Mouse (Mus musculus) layer of hippocampus, adult 11-12 months (tissue): ENCODE measurements around the gene U2af1.

Experiments used
- DNase-seq: peaks from one replicate; pipeline ENCODE4 v3.0.0; 2022; ENCODE audit warnings: low spot score

U2af1 gene

GRCm38 (mm10) chr17:31660661-31661250 lies 2.1 kb upstream of the U2af1 start:
- DNase-seq = peak; percentile 84

DNA sequence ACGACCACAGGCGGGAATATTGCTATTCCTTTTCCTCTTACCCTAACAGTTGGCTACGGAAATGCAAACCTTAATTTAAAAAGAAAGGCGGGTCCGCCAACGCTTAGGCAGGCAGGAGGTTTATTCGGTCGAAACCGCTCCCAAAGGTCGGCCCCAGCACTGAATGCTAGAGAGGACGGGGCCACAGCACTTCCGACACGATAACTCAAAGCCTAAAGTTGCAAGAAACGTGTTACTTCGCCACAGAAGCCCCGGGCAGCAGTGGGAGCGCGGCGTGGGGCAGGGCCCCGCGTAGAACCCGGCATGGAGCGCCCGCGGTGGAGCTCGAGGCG lies 590 bp downstream of the U2af1 start:
- peak; percentile 15 for DNase-seq

DNA sequence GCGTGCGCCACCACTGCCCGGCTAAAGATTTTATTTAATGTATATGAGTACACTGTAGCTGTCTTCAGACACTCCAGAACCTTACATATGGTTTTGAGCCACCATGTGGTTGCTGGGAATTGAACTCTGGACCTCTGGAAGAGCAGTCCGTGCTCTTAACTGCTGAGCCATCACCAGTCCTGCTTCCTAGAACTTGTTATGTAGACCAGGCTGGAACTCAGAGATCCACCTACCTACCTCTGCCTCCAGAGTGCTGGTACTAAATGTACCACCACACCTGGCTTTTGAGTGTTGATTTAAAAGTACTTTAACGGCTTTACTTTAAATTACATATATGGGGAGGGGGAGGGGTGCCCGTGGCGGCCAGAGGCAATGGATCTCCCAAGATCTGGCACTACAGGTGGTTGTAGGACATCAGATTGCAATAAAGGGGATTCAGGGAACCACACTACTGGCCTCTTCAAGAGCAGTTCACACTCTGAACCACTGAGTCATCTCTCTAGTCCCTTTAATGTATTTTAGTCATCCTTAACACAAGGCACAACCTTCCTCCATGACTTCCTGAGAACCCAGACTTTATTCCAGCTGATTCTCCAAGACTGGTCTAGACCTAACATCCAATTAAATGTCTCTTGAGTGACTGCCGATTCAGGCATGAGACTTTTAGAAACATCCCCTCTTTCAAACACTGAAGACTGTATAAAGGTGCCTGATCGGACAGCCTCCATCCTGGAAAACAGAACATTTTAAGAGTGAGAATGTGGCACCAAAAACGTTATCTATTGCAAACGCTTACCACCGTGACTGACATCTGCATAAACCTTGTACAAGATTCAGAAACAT lies 1.3 kb downstream of the U2af1 start:
- no peak for DNase-seq

- DNase-seq = no peak
Observed at GRCm38 (mm10) chr17:31656682-31657081, 2.0 kb downstream of the U2af1 start.

- no peak for DNase-seq
Observed at GRCm38 (mm10) chr17:31655366-31655765, 3.3 kb downstream of the U2af1 start.

DNA sequence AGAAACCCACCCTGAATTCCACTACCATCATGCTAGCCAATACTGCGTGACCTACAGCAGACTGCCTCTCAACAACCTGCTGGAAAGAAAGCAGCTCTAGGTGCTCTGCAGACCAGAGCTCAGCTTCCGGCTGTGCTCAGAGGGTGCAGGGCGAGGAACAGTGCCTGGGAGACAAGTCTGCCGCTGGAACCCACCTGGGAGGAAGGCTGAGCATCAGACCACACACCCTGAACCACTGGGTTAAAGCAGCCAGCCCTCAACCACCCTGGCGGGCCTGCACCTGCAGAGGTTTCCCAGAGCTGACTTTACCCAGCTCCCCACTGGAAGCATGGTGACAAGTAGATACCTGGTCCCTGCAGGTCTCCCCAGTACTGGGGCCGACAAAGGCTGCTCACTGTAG lies 5.4 kb downstream of the U2af1 start:
- no peak for DNase-seq

DNA sequence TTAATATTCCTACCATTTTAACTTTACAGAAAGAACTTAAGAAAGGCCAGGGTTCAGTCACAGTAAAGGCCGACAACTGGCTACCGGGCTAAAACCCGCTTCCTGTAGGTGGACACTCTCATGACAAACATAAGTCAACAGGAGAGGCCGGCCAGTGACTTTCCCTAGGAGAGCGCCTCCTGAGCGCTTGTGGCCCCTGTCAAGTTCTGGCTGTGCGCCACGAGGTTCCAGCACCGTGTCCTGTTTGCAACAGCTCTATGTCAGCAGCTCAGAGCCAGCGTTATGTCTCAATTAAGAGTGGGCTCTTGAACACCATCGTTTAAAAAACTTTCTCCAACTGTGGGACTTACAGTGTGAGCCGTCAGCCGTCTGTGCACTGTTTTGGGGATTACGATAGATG lies 6.5 kb downstream of the U2af1 start:
- DNase-seq = no peak

GRCm38 (mm10) chr17:31646199-31647002 lies 12.3 kb downstream of the U2af1 start:
- no peak for DNase-seq

DNA sequence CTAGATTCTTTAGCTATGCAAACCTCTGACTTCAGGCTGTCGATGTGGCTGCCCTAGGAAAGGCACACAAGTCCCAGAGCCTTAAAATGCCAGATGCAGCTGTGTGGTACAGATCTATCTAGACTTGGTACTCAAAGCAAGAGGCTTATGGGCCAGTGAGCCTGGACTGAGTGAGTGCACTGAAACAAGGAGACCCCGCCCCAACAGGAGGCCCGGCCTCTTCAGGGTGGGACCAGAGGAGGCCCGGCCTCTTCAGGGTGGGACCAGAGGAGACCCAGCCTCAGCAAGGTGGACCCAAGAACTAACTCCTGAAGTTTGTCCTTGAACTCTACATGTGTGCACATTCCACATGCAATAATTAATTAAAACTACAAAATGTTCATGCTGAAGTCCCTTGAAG lies 15.8 kb downstream of the U2af1 start:
- no peak for DNase-seq

DNA sequence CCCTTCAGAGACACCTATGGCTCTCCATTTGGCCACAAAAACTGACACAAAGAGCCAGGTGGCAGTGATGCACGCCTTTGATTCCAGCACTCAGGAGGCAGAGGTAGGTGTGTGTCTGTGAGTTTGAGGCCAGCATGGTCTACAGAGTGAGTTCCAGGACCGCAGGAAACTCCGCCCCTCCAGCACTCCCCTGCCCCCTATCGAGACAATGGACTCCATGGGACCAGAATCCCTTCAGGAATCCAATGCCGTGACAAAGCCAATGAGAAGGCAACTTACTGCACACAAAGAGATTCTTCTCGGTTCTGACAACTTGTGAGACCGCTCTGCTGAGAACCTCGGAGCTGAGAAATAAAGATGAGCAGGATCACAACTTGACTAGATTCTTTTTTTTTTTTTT lies 16.4 kb downstream of the U2af1 start:
- DNase-seq = no peak

DNA sequence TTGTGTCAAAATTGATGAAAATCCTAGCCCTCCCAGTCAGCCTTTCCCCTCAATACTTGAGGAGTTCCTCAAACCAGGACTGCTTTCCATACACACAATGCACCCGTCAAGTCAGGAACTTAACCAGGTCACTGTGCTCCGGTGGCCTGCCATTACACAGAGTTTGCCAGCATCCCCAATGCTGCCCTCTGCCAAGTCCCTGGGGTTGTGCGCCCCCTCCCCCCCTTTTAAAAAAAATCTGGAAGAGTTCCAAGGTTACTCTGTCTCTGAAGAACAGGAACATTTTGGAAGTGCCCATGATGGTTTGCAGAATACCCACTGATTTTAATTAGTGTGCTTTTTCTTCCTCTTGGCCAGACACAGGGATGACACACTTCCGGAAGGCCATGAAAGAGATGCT lies 19.0 kb downstream of the U2af1 start:
- DNase-seq = no peak

DNA sequence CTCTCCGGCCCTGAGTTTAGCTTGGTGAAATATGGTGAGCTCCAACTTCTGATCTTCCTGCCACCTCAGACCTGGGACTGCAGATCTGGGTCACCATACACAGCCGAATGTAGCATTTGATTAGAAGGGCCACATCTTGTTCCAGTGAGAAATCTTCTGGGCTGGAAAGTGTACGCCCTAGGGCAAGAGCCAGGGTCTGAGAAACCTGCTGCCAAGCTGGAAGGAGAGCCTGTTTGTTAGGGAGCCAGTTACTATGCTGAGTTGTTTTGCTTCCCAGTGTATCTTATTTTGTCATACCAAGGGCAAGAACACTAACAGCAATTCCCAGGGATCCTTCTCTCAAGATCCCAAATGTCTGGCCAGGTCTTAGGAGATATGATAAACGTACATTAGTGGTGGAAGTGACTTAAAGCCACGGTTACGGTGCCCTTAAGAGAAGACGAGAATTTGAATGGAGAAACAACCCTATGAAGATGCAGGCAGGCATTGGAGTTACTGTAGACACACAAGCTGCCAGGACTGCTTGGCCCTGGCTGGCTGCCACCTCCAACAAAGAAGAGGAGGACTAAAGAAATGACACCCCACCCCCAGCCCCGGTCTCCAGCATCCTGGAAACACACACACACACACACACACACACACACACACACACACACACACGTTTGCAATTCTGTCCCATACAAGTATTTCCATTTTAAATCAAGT lies 20.7 kb downstream of the U2af1 start:
- peak; percentile 44 for DNase-seq

DNA sequence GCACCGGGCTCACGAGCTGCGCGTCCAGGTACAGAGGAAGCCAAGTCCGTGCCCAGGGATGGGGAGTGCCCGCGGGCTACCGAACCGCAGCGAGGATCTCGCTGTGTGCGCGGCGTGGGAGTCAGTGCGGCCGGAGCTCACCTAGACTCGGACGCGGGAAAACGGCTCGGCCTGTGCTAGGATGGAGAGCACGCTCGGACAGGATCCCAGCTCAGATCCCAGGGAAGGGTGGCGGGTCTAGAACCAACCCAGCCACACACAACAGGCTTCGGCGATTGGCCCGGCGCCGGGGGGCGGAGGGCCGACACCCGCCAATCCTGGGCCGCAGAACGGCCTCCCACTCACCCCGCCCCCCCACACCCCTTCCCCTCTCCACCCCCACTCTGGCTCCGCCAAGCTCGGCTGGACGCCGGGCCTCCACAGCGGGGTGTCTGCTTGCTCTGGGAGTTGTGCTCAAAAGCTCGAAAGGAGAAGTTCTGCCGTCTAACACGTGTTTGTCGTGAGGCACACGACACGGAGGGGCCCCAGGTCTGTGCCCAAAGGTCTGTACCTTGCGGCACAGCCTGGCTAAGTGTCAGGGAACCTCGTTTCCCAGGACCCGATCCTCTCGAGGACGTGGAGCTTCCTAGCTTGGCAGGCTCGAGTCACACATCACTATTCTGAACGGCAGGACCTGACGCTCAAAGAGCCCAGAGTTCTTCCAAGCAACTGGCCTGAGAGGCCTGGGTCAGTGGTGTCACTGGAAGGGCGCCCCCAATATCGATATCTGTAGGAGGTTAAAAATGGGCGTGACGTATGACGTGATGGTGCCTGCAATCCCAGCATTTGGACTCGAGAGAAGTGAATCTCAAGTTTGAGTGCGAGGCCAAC lies 21.5 kb downstream of the U2af1 start, which contains the start of gene Cbs:
Gene Cbs, minus strand, starts transcription at position 297 of the 870 bp plus-strand sequence.
- DNase-seq = peak; percentile 71

DNA sequence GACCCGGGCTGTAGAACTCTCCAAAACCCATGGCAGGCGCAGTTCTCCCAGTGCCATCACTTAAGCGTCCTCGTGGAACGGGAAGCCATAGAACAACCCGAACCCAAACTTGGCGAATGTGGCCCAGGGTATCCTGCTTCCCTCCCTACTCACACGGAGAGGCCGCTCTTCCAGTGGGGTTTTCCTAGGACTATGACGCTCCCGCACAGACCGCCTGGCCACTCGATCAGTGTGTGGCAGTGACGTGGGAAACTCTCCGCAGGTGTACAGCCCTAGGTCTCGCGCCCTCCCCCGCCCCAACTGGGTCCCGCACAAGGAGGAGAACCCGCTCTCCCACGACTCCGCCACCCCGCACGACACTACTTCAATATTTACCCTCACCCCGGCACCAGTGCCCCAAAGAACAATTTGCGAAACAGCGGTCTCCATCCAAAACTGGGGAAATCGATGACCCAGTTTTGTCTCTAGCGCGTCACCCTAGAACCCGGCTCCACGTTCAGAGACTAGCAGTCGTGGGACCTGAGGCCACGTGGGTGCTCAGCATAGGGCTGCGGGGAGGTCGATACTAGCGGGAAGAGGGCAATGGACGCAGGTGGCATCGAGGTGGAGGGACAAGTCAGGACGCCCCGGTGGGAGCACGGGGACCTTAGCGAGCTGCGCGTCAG lies 22.3 kb downstream of the U2af1 start:
- no peak for DNase-seq

DNA sequence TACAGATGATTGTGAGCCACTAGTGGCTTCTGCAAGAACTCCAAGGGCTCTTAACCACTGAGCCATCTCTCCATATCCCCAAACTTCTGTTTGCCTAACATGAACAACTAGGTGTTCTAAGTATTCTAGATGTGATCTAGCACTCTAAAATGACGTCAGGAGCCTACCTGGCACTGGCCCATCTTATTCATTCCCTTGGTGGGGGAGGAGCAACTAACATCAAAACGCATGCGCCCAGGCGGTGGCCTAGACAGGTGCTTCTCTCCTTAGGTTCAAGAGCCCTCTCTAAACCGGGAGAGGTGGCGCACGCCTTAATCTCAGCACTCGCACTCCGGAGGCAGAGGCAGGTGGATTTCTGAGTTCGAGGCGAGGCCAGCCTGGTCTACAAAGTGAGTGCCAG lies 22.9 kb downstream of the U2af1 start:
- DNase-seq = no peak

- DNase-seq = no peak
Observed at GRCm38 (mm10) chr17:31634896-31635295, 23.8 kb downstream of the U2af1 start.

- no peak for DNase-seq
Observed at GRCm38 (mm10) chr17:31633007-31633406, 25.7 kb downstream of the U2af1 start.

DNA sequence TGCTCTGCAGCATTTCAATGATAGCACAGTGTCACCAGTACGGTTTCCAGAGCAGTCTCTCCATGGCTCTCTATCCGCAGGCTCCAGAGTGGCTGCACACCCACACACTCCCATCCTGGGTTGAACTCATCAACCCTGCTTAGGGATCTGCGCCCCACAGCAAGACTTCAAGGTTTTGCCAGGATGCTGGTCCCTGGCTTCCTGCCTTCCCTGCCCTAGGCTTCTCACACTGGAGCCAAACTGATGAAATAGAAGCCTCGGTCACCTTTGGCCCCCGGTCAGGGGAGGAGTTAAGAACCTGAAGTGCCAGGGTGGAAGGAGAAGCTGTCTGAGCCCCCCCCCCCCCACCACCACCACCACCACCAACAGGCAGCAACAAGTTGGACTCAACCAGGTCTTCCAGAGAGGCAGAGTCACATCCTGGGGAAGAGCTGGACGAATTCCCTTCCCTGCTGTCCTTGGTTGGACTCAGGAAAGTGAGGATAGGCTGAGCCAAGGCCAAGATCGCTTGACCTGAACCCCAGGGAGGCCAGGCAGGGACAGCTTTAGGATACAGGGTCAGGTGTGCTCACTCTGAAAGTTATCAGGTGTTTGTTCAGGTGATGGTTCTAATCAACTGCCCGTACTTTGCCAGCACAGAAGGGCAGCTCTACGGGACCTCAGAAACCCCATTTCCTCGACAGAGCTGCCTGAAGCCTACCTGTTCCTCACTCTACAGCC lies 27.5 kb downstream of the U2af1 start:
- DNase-seq = no peak

GRCm38 (mm10) chr17:31627961-31628360 lies 30.7 kb downstream of the U2af1 start:
- DNase-seq = no peak

DNA sequence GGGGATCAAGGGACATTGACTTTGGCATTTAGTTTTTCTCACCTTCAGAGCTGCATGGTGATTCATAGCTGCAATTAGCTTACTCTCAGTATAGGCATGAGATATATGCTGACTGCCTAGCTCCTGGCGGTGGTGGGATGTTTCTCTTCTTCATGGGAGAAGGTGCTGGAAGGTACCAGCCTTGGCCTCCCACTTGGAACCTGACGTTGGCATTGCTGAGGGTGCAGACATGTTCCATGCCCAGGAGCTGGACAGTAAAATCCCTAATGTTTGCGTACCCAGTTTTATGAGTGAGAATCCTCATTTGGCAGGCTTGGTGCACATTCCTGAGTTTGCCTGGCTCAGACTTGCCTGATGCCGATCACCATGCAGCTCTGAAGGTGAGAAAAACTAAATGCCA lies 35.6 kb downstream of the U2af1 start:
- DNase-seq = no peak
